Mouse (Mus musculus) splenic B cell, adult 2 months (primary cell): ENCODE data around the gene Pbld1.

ENCODE experiments used
- DNase-seq: peaks from one replicate; pipeline ENCODE4 v3.0.0-alpha.2; 2011; ENCODE audit warnings: low read depth, low spot score
- H3K27me3 ChIP-seq: 2 replicates; pipeline ENCODE4 v1.6.1; 2012; ENCODE audit warnings: mild to moderate bottlenecking, low read length, moderate library complexity, mixed read lengths; ENCODE audit not compliant: control insufficient read depth, poor library complexity, insufficient read depth, severe bottlenecking
- H3K36me3 ChIP-seq: 2 replicates; pipeline ENCODE4 v1.6.1; 2012; ENCODE audit warnings: mild to moderate bottlenecking, low read length, moderate library complexity, mixed read lengths; ENCODE audit not compliant: control insufficient read depth, poor library complexity, insufficient read depth, severe bottlenecking

Pbld1 gene

GRCm38 (mm10) chr10:63059862-63060261 lies at the start of gene Pbld1:
Gene Pbld1 (plus strand): TSS chr10:63060162.
- DNase-seq = no peak
- Histone ChIP-seq H3K36me3 (no peaks in the 10 kb centered on the region), H3K27me3 (no peaks in the 10 kb centered on the region)

DNA sequence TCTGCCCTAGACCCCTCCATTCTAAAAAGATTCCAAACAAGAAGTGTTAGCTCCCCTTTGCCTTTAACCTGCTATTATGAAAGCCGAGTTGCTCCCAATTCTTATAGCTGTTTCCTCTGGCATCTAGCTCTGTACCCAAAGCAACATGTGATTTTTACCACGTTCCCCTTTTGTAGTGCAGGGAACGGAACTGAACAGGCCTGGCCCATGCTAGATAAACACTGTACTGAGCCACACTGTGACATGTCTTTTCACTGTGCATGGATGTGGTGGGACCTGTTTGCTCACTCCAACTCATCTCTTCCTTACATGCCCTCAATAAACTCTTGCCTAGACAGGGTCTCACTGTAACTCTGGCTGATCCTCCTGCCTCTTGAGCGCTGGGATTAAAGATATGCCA lies 49.7 kb upstream of the Pbld1 start:
- DNase-seq = no peak
- Histone ChIP-seq H3K36me3 (peaks cover 31% of the 10 kb centered on the region), H3K27me3 (no peaks in the 10 kb centered on the region)

GRCm38 (mm10) chr10:63011556-63011955 lies 48.4 kb upstream of the Pbld1 start:
- Histone ChIP-seq H3K36me3 (peaks cover 31% of the 10 kb centered on the region), H3K27me3 (no peaks in the 10 kb centered on the region)
- no peak for DNase-seq

- H3K36me3 ChIP-seq = peaks cover 24% of the 10 kb centered on the region
- DNase-seq = no peak
Observed at GRCm38 (mm10) chr10:63013476-63013875, 46.5 kb upstream of the Pbld1 start.

DNA sequence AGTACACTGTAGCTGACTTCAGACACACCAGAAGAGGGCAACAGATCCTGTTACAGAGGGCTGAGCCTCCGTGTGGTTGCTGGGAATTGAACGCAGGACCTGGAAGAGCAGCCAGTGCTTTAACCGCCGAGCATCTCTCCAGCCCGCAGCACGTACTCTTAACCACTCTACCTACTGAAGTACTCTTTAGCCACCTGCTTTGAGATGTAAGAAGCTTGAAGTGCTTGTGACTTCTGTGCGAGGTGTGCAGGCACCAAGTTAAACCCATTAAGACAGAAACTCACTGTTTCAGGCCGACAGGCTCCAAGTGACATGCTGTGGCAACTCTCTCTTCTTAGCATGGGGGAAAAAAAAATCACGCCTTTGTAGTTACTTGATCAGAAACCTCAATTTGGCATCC lies 45.8 kb upstream of the Pbld1 start:
- Histone ChIP-seq H3K36me3 (peaks cover 24% of the 10 kb centered on the region), H3K27me3 (no peaks in the 10 kb centered on the region)
- DNase-seq = no peak

More at GRCm38 (mm10) chr10:63013476-63013875, 46.5 kb upstream of the Pbld1 start:
- H3K27me3 ChIP-seq = no peaks in the 10 kb centered on the region

GRCm38 (mm10) chr10:63019304-63019703 lies 40.7 kb upstream of the Pbld1 start:
- H3K27me3 ChIP-seq = no peaks in the 10 kb centered on the region
- H3K36me3 ChIP-seq = peaks cover 3% of the 10 kb centered on the region
- DNase-seq = no peak

DNA sequence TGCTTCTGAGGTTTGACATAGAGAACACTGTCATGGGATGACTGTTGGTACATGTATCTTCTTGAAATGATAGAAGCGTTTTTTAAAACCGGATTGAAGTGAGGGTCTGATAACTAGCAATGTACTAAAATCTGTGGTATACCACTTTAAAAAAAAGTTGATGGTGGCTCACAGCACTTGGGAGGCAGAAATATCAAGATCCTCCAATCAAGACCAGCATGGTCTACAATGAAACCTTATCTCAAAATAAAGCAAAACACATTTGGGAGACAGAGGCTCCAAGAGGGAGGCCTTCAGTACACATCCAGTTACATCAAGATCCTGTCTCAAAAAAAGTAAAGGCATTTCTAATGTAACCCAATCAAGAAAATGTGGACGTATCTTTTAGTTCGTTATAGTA lies 38.3 kb upstream of the Pbld1 start:
- Histone ChIP-seq H3K36me3 (peaks cover 1% of the 10 kb centered on the region), H3K27me3 (no peaks in the 10 kb centered on the region)
- DNase-seq = no peak

- Histone ChIP-seq H3K27me3 (no peaks in the 10 kb centered on the region), H3K36me3 (peaks cover 1% of the 10 kb centered on the region; the same call in 1 of the 2 replicates)
- DNase-seq = no peak
Observed at GRCm38 (mm10) chr10:63022541-63023120, 37.3 kb upstream of the Pbld1 start.

GRCm38 (mm10) chr10:63023121-63023748 lies 36.7 kb upstream of the Pbld1 start:
- DNase-seq = peak; percentile 63
- Histone ChIP-seq H3K36me3 (peaks cover 1% of the 10 kb centered on the region; the same call in 1 of the 2 replicates), H3K27me3 (no peaks in the 10 kb centered on the region)

GRCm38 (mm10) chr10:63023749-63024579 lies 36.0 kb upstream of the Pbld1 start, which contains the start of the genes Hnrnph3 and Pbld2:
Gene Hnrnph3 (minus strand): TSS chr10:63024217.
Gene Pbld2 (plus strand): TSS chr10:63024315.
- Histone ChIP-seq H3K27me3 (no peaks in the 10 kb centered on the region), H3K36me3 (peaks cover 1% of the 10 kb centered on the region; the same call in 1 of the 2 replicates)
- peak; percentile 99 for DNase-seq

GRCm38 (mm10) chr10:63024580-63024910 lies 35.4 kb upstream of the Pbld1 start:
- Histone ChIP-seq H3K27me3 (no peaks in the 10 kb centered on the region; the same call in 1 of the 2 replicates), H3K36me3 (peaks cover 1% of the 10 kb centered on the region; the same call in 1 of the 2 replicates)
- DNase-seq = peak; percentile 60

DNA sequence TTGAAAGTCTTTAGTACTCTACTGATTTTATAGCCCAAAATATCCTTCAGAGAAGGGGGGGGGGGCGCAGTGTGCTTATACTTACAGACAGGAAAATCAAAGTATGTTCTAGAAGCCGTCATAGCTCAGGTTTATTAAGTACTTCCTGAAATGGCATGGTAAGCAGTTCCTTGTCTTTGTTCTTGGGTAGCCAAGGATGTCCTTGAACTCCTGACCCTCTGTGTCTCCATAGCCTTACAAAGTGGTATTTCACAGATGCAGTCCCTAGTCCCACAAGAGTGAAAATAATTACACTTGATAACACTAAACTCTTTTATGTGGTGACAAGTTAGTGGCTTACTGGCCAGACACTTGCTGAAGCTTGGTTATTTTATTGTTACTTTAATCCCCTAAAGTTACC lies 34.9 kb upstream of the Pbld1 start:
- peak; percentile 72 for DNase-seq
- peaks cover 1% of the 10 kb centered on the region; the same call in 1 of the 2 replicates for H3K36me3 ChIP-seq
- no peaks in the 10 kb centered on the region; the same call in 1 of the 2 replicates for H3K27me3 ChIP-seq

DNA sequence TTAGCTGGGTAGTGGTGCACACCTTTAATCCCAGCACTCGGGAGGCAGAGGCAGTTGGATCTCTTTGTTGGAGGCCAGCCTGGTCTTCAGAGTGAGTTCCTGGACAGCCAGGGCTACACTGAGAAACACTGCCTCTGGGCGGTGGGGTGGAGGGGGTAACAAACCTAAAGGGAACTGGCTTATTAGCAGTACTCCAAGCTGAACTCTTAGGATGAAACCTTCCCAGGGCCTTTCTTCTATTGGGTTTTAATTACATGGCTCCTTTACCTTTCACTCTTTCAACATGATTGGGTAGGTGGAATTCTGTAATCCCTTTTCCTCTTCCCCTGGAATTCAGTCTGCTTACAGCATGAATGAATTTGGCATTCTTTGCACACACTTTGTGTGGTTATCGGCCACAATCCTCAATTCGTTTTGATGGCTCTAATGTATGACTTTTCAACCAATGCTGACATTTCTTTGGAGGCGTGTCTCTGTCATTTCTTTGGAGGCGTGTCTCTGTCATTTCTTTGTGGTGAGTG lies 34.4 kb upstream of the Pbld1 start:
- peak; percentile 12 for DNase-seq
- peaks cover 1% of the 10 kb centered on the region; the same call in 1 of the 2 replicates for H3K36me3 ChIP-seq
- H3K27me3 ChIP-seq = no peaks in the 10 kb centered on the region; the same call in 1 of the 2 replicates

GRCm38 (mm10) chr10:63026156-63026794 lies 33.7 kb upstream of the Pbld1 start:
- peaks cover 1% of the 10 kb centered on the region; the same call in 1 of the 2 replicates for H3K36me3 ChIP-seq
- no peaks in the 10 kb centered on the region; the same call in 1 of the 2 replicates for H3K27me3 ChIP-seq
- no peak for DNase-seq
